Mouse (Mus musculus) NIH3T3 (cell line): ENCODE data around the gene Cers5.
A peak's percentile ranks its signal among the peaks of the same experiment; 100 is the strongest.
"Not testable (repeated sequence)": the region's sequence is repeated elsewhere in the genome, so short reads cannot be mapped to it uniquely, and the experiment has no call there.

Experiments
- DNase-seq: peaks from one replicate; pipeline ENCODE4 v3.0.0-alpha.2; 2012; ENCODE audit warnings: low read depth

Gene Cers5

GRCm38 (mm10) chr15:99772881-99772924 is at the start of gene Cers5:
Gene Cers5, minus strand, starts transcription at chr15:99772885.
- not testable (repeated sequence) for DNase-seq

- DNase-seq, result peak; percentile 90
These were observed 47.1 kb upstream of the Cers5 start for GRCm38 (mm10) chr15:99819621-99820279.

- DNase-seq, result no peak
These were observed 46.4 kb upstream of the Cers5 start for GRCm38 (mm10) chr15:99819109-99819440.

- peak; percentile 95 for DNase-seq
These were observed 45.8 kb upstream of the Cers5 start for GRCm38 (mm10) chr15:99818321-99819108.

GRCm38 (mm10) chr15:99817343-99818235 is 44.9 kb upstream of the Cers5 start:
- DNase-seq, result peak; percentile 63

- no peak for DNase-seq
These were observed 43.3 kb upstream of the Cers5 start for GRCm38 (mm10) chr15:99815999-99816398.

- DNase-seq, result no peak
These were observed 42.0 kb upstream of the Cers5 start for GRCm38 (mm10) chr15:99814554-99815260.

DNA sequence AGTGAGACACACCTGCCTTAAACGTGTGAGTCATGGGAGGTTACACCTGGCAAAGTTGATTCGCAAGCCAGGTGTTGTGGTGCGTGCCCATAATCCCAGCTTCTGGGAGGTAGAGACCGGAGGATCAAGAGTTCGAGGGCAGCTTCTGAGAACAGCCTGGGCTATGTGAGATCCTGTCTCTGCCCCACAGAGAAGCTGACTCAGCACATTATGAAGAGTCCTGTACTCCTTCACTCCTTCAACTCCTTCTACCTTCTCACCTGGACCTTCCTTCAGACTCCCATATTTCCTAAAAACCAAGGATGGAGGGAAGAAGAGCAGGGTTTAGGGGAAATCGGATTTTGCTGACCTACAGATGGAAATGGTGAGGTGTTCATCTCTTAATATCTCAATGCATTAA is 41.0 kb upstream of the Cers5 start:
- DNase-seq, result no peak

GRCm38 (mm10) chr15:99812097-99812496 is 39.4 kb upstream of the Cers5 start:
- DNase-seq, result no peak

GRCm38 (mm10) chr15:99807776-99808735 is 35.4 kb upstream of the Cers5 start:
- DNase-seq, result no peak

GRCm38 (mm10) chr15:99806171-99806570 is 33.5 kb upstream of the Cers5 start:
- no peak for DNase-seq

- no peak for DNase-seq
These were observed 33.0 kb upstream of the Cers5 start for GRCm38 (mm10) chr15:99805673-99806072.

- peak; percentile 77 for DNase-seq
These were observed 30.5 kb upstream of the Cers5 start for GRCm38 (mm10) chr15:99803186-99803644.

GRCm38 (mm10) chr15:99801885-99802572 is 29.3 kb upstream of the Cers5 start:
- peak; percentile 40 for DNase-seq

DNA sequence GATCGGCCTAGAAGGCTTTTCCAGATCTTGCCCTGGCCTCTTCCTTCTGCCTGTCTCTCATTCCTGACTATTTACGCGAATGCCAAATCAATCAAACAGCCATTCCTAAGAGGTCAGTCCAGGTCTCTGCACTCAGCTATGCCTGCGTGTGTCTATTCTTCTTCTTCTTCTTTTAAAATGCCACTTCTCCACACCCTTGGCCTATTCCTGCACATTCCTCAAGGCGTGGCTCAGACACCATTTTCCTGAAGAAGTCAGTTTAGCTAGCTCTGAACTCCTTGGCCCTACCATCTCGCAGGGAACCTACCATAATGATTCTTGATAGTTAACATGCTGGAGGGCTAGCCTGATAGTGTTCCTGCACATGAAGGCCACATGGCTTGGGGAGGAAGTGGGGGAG is 27.0 kb upstream of the Cers5 start:
- DNase-seq, result no peak

GRCm38 (mm10) chr15:99797898-99798297 is 25.2 kb upstream of the Cers5 start:
- no peak for DNase-seq

DNA sequence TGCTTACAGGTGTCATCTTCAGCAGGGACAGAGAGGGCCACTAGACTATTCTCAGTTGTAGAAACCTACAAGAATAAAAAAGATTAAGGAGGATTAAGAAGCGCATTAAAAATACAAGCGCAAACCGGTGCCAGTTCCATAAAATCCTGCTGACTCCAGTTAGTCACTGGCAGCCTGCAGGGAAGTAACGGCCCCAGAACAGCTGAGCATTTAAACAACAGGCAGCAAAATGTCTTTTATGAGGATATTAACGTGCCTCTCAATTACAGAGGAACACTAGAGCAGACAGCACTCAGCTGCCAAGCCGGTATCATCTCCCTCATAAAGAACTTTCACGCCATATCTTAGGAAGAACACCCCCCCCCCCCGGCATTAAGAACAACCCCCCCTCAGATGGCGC is 24.1 kb upstream of the Cers5 start:
- no peak for DNase-seq

DNA sequence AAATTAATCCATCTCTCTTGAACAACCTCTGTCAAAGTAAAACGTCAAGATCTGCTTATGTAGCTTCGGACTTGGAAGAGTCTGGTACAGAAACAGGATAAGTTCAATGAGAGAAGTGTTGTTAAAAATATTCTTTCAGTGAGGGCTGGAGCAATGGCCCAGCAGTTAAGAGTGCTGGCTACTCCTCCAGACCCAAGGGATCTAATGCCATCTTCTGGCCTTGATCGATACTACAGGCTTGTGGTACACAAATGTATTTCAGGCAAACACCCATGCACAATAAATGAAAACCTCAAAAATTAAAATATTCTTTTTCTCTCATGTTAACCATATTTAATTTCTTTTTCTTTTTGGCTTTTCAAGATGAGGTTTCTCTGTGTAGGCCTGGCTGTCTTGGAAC is 23.4 kb upstream of the Cers5 start:
- peak; percentile 57 for DNase-seq

DNA sequence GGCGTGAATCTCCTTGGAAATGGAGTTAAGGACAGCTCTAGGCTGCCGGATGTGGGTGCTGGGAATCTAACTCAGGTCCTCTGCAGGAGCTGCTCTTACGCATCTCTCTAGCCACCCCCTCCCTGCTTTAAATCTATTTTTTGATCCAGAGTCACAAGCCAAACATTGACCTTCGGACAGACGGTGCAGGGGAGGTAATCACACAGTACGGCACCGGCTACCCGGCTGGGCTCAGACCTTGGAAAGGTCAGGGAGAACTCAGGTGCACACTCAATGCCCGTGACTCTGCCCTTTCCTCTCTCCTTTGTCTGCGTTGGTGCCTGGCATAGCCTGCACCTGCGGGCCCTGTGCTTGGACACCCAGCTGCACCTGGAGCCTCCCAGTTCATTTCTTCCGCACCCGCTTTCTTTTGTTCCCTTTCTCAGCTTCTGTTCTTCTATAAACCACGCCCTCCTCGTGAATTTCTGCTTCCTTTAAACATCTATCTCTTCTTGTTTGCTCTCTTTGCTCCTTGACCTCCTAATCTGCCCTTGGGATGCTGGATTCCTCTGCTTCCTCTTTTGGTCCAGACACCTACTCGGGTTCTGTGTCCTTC is 19.6 kb upstream of the Cers5 start:
- DNase-seq, result no peak

DNA sequence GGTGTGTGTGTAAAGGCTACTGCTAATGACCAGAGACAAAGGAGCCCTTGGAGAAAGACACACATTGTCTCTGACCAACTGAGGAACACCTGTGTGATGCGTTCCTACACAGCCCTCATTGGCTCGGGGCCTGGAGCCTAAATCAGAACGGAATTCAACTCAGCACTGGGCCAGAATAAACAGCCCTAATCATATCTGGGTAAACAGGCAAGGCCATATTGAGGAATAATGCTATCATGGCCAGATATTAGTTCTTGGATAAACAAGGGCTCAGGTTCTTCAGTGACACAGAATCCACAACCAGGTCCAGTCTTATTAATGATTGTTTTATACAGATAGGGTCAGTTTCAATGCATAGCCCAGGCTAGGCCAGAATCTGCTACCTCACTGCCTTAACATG is 18.3 kb upstream of the Cers5 start:
- no peak for DNase-seq
